10 mouse cellular contexts compared by ENCODE assay signal in the genomic region with DNA sequence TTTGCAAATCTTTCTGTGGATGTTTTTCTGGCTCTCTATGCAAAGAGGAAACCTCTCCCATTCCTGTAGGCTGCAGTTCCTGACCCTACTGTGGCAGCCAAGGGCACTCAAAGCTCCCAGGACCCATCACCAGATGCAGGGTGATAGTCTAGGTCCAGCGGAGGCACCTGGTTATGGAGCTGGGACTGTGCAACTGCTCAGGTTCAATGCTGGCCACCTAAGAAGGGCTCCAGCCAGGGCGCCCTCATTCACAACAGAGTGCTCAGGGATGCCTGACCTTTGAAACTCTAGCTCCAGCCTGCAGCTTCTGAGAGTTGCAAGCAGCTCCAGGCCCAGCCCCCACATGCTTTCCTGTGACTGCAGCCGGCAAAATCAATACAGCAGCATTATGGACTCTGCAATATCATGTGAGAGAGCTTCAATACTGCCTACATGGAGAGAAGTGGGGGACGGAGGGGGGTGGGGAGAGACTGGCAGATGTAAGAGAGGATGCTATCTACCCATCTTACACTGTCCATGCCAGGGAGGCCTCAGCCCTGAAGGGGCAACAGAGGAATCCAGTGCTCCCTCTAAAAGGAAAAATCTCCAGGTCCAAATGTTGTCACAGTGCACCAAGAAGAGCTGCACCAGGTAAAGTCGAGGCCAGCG. TPM values are rescaled to one million over a fixed set of nuclear protein-coding genes. Genes with fewer than 3 reads are reported as not detected.
A peak's percentile ranks its signal among the peaks of the same experiment; 100 is the strongest.
DNase-seq lines count a peak whose midpoint lies in the region; ATAC-seq and TF ChIP-seq lines count a peak whose summit lies in the region.
"Had no signal": no experiment of that assay in that cellular context is flagged by ENCODE, and none has a peak within 500 bp of the region (broad histone marks: within the 10 kb centered on the region; RNA-seq: fewer than 3 reads in every experiment).

No protein-coding gene starts in this region.

- TF ChIP-seq EP300 in heart, postnatal 0 days (IDR thresholded peaks at IDR 0.05; ENCODE audit: low read depth), result no peak

- H3K4me1 ChIP-seq in heart, postnatal 0 days (ENCODE audit: control insufficient read depth, insufficient read depth), result peaks cover 36% of the 10 kb centered on the region
- H3K4me1 ChIP-seq in stomach, embryonic 14.5 days (ENCODE audit: control insufficient read depth, insufficient read depth, low read length), result peaks cover 10% of the 10 kb centered on the region; the same call in 1 of the 2 replicates

- no peaks in the 10 kb centered on the region for H3K9me3 ChIP-seq in heart, postnatal 0 days (replicated peaks; ENCODE audit: control insufficient read depth, low read length)
- no peaks in the 10 kb centered on the region for H3K9me3 ChIP-seq in stomach, embryonic 14.5 days (ENCODE audit: control insufficient read depth, low read depth, low read length)
- H3K9me3 ChIP-seq: embryonic facial prominence, embryonic 15.5 days had no signal

- peak; percentile 58; the same call in 1 of the 2 replicates for ATAC-seq in heart, postnatal 0 days (ENCODE audit: insufficient read depth, low read depth)
- 0 out of 2 replicates have a peak, but pooled peaks have one; percentile 18 for ATAC-seq in stomach, embryonic 14.5 days (ENCODE audit: insufficient number of reproducible peaks, insufficient read depth, low FRiP score, low read depth)
- ATAC-seq: Patski had no signal

- 56% methylated on average over 6 of the region's 6 CpGs for WGBS in heart, postnatal 0 days
- WGBS in stomach, embryonic 14.5 days, result 57% methylated on average over 6 of the region's 6 CpGs

- no peak overlapping the region for H3K4me3 ChIP-seq in left cerebral cortex, adult 2 months
- no peak overlapping the region for H3K4me3 ChIP-seq in heart, postnatal 0 days (ENCODE audit: low read depth, low read length)
- H3K4me3 ChIP-seq in stomach, embryonic 14.5 days (ENCODE audit: low read depth, low read length), result no peak overlapping the region
- H3K4me3 ChIP-seq: embryonic facial prominence, embryonic 15.5 days had no signal

- TF ChIP-seq CTCF in left cerebral cortex, adult 2 months (IDR thresholded peaks at IDR 0.05), result no peak
- TF ChIP-seq CTCF in heart, postnatal 0 days (IDR thresholded peaks at IDR 0.05; ENCODE audit: low read depth), result no peak

- no peak overlapping the region for H3K9ac ChIP-seq in heart, postnatal 0 days (replicated peaks; ENCODE audit: low read depth, low read length)
- no peak overlapping the region for H3K9ac ChIP-seq in stomach, embryonic 14.5 days (replicated peaks; ENCODE audit: low read depth, low read length)
- H3K9ac ChIP-seq: embryonic facial prominence, embryonic 15.5 days had no signal

- H3K36me3 ChIP-seq in heart, postnatal 0 days (replicated peaks; ENCODE audit: control insufficient read depth, insufficient read depth, low read length), result peaks cover 16% of the 10 kb centered on the region; the same call in 1 of the 2 replicates
- no peaks in the 10 kb centered on the region for H3K36me3 ChIP-seq in stomach, embryonic 14.5 days (ENCODE audit: control insufficient read depth, insufficient read depth, low read length)
- H3K36me3 ChIP-seq: embryonic facial prominence, embryonic 15.5 days had no signal

- H3K4me2 ChIP-seq in heart, postnatal 0 days (ENCODE audit: low read depth, low read length), result peak overlapping the region; percentile 15; the same call in 1 of the 2 replicates
- no peak overlapping the region for H3K4me2 ChIP-seq in stomach, embryonic 14.5 days (replicated peaks; ENCODE audit: low read depth, low read length)
- H3K4me2 ChIP-seq: embryonic facial prominence, embryonic 15.5 days had no signal

- peak overlapping the region; percentile 69 for H3K27ac ChIP-seq in left cerebral cortex, adult 2 months
- peak overlapping the region; percentile 63 for H3K27ac ChIP-seq in heart, postnatal 0 days (ENCODE audit: low read depth)
- no peak overlapping the region for H3K27ac ChIP-seq in stomach, embryonic 14.5 days (ENCODE audit: low read length)
- H3K27ac ChIP-seq: embryonic facial prominence, embryonic 15.5 days had no signal

- no peak for DNase-seq in left cerebral cortex, adult 2 months (ENCODE audit: extremely low spot score in 1 of 2, low spot score in 2 of 2)
- no peak for DNase-seq in left cerebral cortex, postnatal 25 days (ENCODE audit: low spot score in 2 of 2)
- no peak for DNase-seq in heart, postnatal 0 days (ENCODE audit: low spot score)
- DNase-seq in kidney, postnatal 25 days, result peak; percentile 61 to 75
- DNase-seq in right cerebral cortex, postnatal 4 days, result no peak
- DNase-seq in frontal cortex, postnatal 25 days (ENCODE audit: low spot score in 2 of 2), result no peak
- DNase-seq in layer of hippocampus, postnatal 25 days (ENCODE audit: extremely low spot score in 1 of 2, low spot score in 1 of 2), result no peak

- no peaks in the 10 kb centered on the region for H3K27me3 ChIP-seq in heart, postnatal 0 days (ENCODE audit: control insufficient read depth, insufficient read depth, low read length)
- no peaks in the 10 kb centered on the region for H3K27me3 ChIP-seq in stomach, embryonic 14.5 days (ENCODE audit: control insufficient read depth, insufficient read depth, low read length)
- H3K27me3 ChIP-seq: embryonic facial prominence, embryonic 15.5 days; Patski had no signal

- intact Hi-C loops in left cerebral cortex, adult 2 months (cut with DNase I), result no loop called here
- intact Hi-C loops in left cerebral cortex, postnatal 25 days (cut with DNase I), result no loop called here

RNA-seq across cellular contexts. Expression of a gene that starts 24.3 kb away (rescaled TPM):
- total RNA-seq in left cerebral cortex, adult 2 months (2021), result 10 to 100 TPM; 41.1 to 46.5 TPM
- 10 to 100 TPM; 40.9 to 44.0 TPM for total RNA-seq in left cerebral cortex, postnatal 25 days (2021)
- 8.6 and 21.3 TPM in 2 replicates for total RNA-seq in heart, postnatal 0 days (2014; rRNA removed; ENCODE audit: low replicate concordance)
- polyA plus RNA-seq in heart, postnatal 0 days (2015; fragmentation: Nextera tagmentation; extraction: Ambion mirVana), result 13.5 and 17.4 TPM in 2 replicates
- 24.6 and 31.2 TPM in 2 replicates for polyA plus RNA-seq in stomach, embryonic 14.5 days (2014; fragmentation: Nextera tagmentation; extraction: Ambion mirVana)
- total RNA-seq in layer of hippocampus, postnatal 25 days (2021), result 10 to 100 TPM; 33.4 to 41.3 TPM

Comparison
In these comparisons a context has a peak if more than half of its experiments do, and no peak if none do; other contexts are left out.
1. DNase-seq: peak in kidney, postnatal 25 days (2 of 2); none in left cerebral cortex, adult 2 months (0 of 2), left cerebral cortex, postnatal 25 days (0 of 2), heart, postnatal 0 days (single experiment), right cerebral cortex, postnatal 4 days (single experiment), frontal cortex, postnatal 25 days (0 of 2) and layer of hippocampus, postnatal 25 days (0 of 2).